Mouse (Mus musculus): ENCODE measurements around the gene Gm20855.
"Not testable (repeated sequence)": the region's sequence is repeated elsewhere in the genome, so short reads cannot be mapped to it uniquely, and the experiment has no call there.

Gene Gm20855

DNA sequence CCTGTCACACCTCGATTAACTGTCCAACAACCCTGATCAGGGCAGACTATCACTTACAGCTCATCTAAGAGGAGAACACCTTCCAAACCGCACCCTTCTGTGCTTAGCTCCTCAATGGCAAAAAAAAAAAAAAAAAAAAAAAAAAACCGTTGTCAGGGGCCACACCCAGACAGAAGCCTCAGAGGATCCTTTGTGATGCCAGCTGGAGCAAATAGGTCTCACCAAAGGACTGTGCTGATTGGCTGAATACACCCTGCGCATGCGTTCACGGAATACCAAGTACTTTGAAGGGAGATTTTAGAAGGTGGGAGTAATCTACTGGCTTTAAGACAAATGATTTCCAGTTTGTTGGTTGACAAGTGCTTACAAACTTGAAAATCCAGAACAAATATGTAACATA lies at the start of gene Gm20855:
Gene Gm20855 (minus strand): TSS at position 101 of the 400 bp plus-strand sequence.
- not testable (repeated sequence) for DNase-seq
